ENCODE assay signal across 14 mouse cellular contexts in the genomic region with DNA sequence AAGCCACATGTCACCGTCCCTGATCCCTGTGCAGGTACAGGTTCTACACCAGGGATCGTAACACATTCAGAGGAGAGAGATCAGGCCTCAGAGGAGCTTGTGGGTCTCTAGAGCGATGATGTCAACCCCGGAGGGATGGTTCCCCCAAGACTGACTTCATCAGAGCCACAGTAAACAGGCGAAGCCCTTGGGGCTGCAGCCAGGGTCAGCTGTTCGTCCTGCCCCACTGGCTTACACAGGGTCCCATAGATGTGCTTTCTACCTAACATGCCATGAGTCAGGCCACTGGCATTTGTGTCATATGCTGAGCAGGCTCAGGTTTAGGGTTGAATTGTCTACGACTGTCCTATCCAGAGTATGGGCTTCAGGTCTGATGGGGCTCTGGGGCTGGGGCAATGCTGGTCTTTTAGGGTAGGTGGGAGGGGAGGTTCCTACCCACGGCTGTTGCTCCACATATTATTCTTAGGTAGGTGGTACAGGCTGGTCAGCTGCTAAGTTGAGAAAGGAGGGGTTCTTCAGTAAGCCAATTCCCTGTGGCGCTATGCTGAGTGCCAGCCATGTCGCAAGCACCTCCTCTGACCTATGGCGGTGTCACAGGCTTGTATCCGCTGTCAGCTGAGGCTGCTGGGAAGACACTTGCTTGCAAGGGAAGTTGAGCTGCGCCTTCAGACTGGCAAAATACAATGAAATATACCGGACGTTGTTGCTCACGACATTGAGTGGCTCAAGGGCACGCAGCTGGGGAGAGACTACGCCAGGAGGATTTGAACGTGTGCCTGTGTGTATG.
DNase-seq lines count a peak whose midpoint lies in the region; ATAC-seq lines count a peak whose summit lies in the region.
"Had no signal": no experiment of that assay in that cellular context is flagged by ENCODE, and none has a peak within 500 bp of the region (broad histone marks: within the 10 kb centered on the region; RNA-seq: fewer than 3 reads in every experiment).

No protein-coding gene starts in this region.

- H3K27ac ChIP-seq in hindbrain, embryonic 15.5 days (replicated peaks): 0 out of 2 replicates have a peak overlapping the region, but pooled peaks have one; percentile 27
- H3K27ac ChIP-seq in hindbrain, embryonic 16.5 days (ENCODE audit: low read depth, low read length): no peak overlapping the region
- H3K27ac ChIP-seq: embryonic facial prominence, embryonic 12.5 days; forebrain, embryonic 12.5 days; heart, embryonic 13.5 days had no signal

- H3K9me3 ChIP-seq in hindbrain, embryonic 15.5 days: no peaks in the 10 kb centered on the region
- H3K9me3 ChIP-seq in hindbrain, embryonic 16.5 days (ENCODE audit: control insufficient read depth, low read length): no peaks in the 10 kb centered on the region
- H3K9me3 ChIP-seq: embryonic facial prominence, embryonic 12.5 days; forebrain, embryonic 12.5 days; heart, embryonic 13.5 days had no signal

- no peaks in the 10 kb centered on the region for H3K36me3 ChIP-seq in hindbrain, embryonic 15.5 days
- no peaks in the 10 kb centered on the region for H3K36me3 ChIP-seq in hindbrain, embryonic 16.5 days (ENCODE audit: control insufficient read depth, insufficient read depth, low read length)
- H3K36me3 ChIP-seq: embryonic facial prominence, embryonic 12.5 days; forebrain, embryonic 12.5 days; heart, embryonic 13.5 days had no signal

- no peak overlapping the region for H3K9ac ChIP-seq in hindbrain, embryonic 15.5 days
- H3K9ac ChIP-seq in hindbrain, embryonic 16.5 days (ENCODE audit: low read depth, low read length): no peak overlapping the region
- H3K9ac ChIP-seq: embryonic facial prominence, embryonic 12.5 days; forebrain, embryonic 12.5 days; heart, embryonic 13.5 days had no signal

- no peak for ATAC-seq in hindbrain, embryonic 15.5 days (ENCODE audit: low FRiP score, low read depth)
- ATAC-seq in hindbrain, embryonic 16.5 days: no peak

- no peaks in the 10 kb centered on the region for H3K27me3 ChIP-seq in hindbrain, embryonic 15.5 days
- H3K27me3 ChIP-seq in hindbrain, embryonic 16.5 days (replicated peaks; ENCODE audit: control insufficient read depth, insufficient read depth, low read length): no peaks in the 10 kb centered on the region
- H3K27me3 ChIP-seq: embryonic facial prominence, embryonic 12.5 days; forebrain, embryonic 12.5 days; heart, embryonic 13.5 days had no signal

- H3K4me2 ChIP-seq in hindbrain, embryonic 15.5 days: no peak overlapping the region
- H3K4me2 ChIP-seq in hindbrain, embryonic 16.5 days (ENCODE audit: low read length): no peak overlapping the region
- H3K4me2 ChIP-seq: embryonic facial prominence, embryonic 12.5 days; forebrain, embryonic 12.5 days; heart, embryonic 13.5 days had no signal

- peaks cover 71% of the 10 kb centered on the region for H3K4me1 ChIP-seq in hindbrain, embryonic 15.5 days (replicated peaks)
- H3K4me1 ChIP-seq in hindbrain, embryonic 16.5 days (ENCODE audit: control insufficient read depth, insufficient read depth, low read depth, low read length): peaks cover 36% of the 10 kb centered on the region

- no peak overlapping the region for H3K4me3 ChIP-seq in hindbrain, embryonic 15.5 days
- no peak overlapping the region for H3K4me3 ChIP-seq in hindbrain, embryonic 16.5 days (ENCODE audit: low read length)
- H3K4me3 ChIP-seq: embryonic facial prominence, embryonic 12.5 days; forebrain, embryonic 12.5 days; heart, embryonic 13.5 days had no signal

- 87% methylated on average over 19 of the region's 19 CpGs for WGBS in hindbrain, embryonic 15.5 days
- 84% methylated on average over 19 of the region's 19 CpGs for WGBS in hindbrain, embryonic 16.5 days

- DNase-seq in 416B (ENCODE audit: low read depth): peak; percentile 80
- DNase-seq in adrenal gland, postnatal 25 days: peak; percentile 60
- peak; percentile 64 for DNase-seq in lung, postnatal 10 days
- no peak for DNase-seq in c-Kit-positive CD71-positive TER-119-positive erythroid progenitor cells, embryonic 14.5 days (ENCODE audit: low spot score)
- DNase-seq in embryo, embryonic 11 days: no peak
- no peak for DNase-seq in thymus, postnatal 4 days
- DNase-seq: cerebellum, adult 9-10 months; layer of hippocampus, postnatal 36 days; midbrain, embryonic 14.5 days had no signal

Comparison
In these comparisons a context has a peak if more than half of its experiments do, and no peak if none do; other contexts are left out.
1. DNase-seq: peak in 416B (single experiment), adrenal gland, postnatal 25 days (single experiment) and lung, postnatal 10 days (single experiment); none in c-Kit-positive CD71-positive TER-119-positive erythroid progenitor cells, embryonic 14.5 days (single experiment), embryo, embryonic 11 days (single experiment) and thymus, postnatal 4 days (single experiment).